Mouse (Mus musculus) hindbrain, embryonic 14.5 days (tissue): ENCODE measurements around the gene Zkscan7. TPM values are rescaled to one million over a fixed set of nuclear protein-coding genes. Genes with fewer than 3 reads are reported as not detected.
"Not testable (repeated sequence)": the region's sequence is repeated elsewhere in the genome, so short reads cannot be mapped to it uniquely, and the experiment has no call there.

Source experiments
- ATAC-seq: fragments of 200-750 bp; cut with Nextera tagmentation; 2 replicates; pipeline ENCODE4 v1.8.0; 2017; ENCODE audit warnings: moderate number of reproducible peaks, mild to moderate bottlenecking, moderate TSS enrichment, moderate library complexity; ENCODE audit not compliant: low FRiP score
- DNase-seq: peaks from one replicate; pipeline ENCODE4 v3.0.0-alpha.2; 2015; ENCODE audit warnings: low spot score
- H3K27ac ChIP-seq: fragments of 300-500 bp; sonication (generic); 2 replicates; pipeline ENCODE4 v1.5.1; 2014; ENCODE audit warnings: mild to moderate bottlenecking, moderate library complexity
- H3K27me3 ChIP-seq: fragments of 300-500 bp; sonication (generic); 2 replicates; pipeline ENCODE4 v1.6.1; 2014; ENCODE audit warnings: mild to moderate bottlenecking, low read length, mixed read lengths; ENCODE audit not compliant: control insufficient read depth, insufficient read depth
- H3K36me3 ChIP-seq: fragments of 300-500 bp; sonication (generic); replicated peaks from 2 replicates; pipeline ENCODE4 v1.6.1; 2014; ENCODE audit not compliant: control insufficient read depth, insufficient read depth
- H3K4me1 ChIP-seq: fragments of 300-500 bp; sonication (generic); replicated peaks from 2 replicates; pipeline ENCODE4 v1.6.1; 2014; ENCODE audit warnings: antibody characterized with exemption, low read length, mixed read lengths; ENCODE audit not compliant: control insufficient read depth, insufficient read depth
- H3K4me2 ChIP-seq: fragments of 300-500 bp; sonication (generic); replicated peaks from 2 replicates; pipeline ENCODE4 v1.6.1; 2014; ENCODE audit warnings: mild to moderate bottlenecking, moderate library complexity
- H3K4me3 ChIP-seq: fragments of 300-500 bp; sonication (generic); replicated peaks from 2 replicates; pipeline ENCODE4 v1.5.1; 2014; ENCODE audit warnings: mild to moderate bottlenecking, low read length
- H3K9ac ChIP-seq: fragments of 300-500 bp; sonication (generic); 2 replicates; pipeline ENCODE4 v1.6.1; 2014
- H3K9me3 ChIP-seq: fragments of 300-500 bp; sonication (generic); 2 replicates; pipeline ENCODE4 v1.6.1; 2016; ENCODE audit warnings: low read length; ENCODE audit not compliant: control insufficient read depth
- WGBS: fragments of 180-500 bp; shearing (Covaris S2); extraction: QIAGEN DNeasy Blood & Tissue Kit; methylation state at CpG from one replicate; pipeline ENCODE4 v1.1.7; 2014; 5-methylcytosine and 5-hydroxymethylcytosine counted together
- polyA plus RNA-seq: library from polyadenylated mRNA; unstranded; fragments of >200 nt; fragmentation: Nextera tagmentation; extraction: Ambion mirVana; gene quantifications from 2 replicates; pipeline ENCODE4 v1.2.1, GENCODE M21; 2014

The Zkscan7 gene
- polyA plus RNA-seq: 1.9 and 2.2 TPM in 2 replicates

- WGBS: 94% methylated on average over 3 of the region's 3 CpGs
- H3K9me3 ChIP-seq: no peaks in the 10 kb centered on the region
- peak within 1 kb of the TSS; percentile 74 for H3K4me3 ChIP-seq
- H3K4me2 ChIP-seq: peak within 1 kb of the TSS; percentile 94
- peaks cover 14% of the 10 kb centered on the region; the same call in 1 of the 2 replicates for H3K36me3 ChIP-seq
- no peak within 1 kb of the TSS; the same call in 1 of the 2 replicates for H3K9ac ChIP-seq
- ATAC-seq (no peak), DNase-seq (no peak)
- H3K27ac ChIP-seq: peak within 1 kb of the TSS; percentile 15; the same call in 1 of the 2 replicates
- no peaks in the 10 kb centered on the region; the same call in 1 of the 2 replicates for H3K27me3 ChIP-seq
- H3K4me1 ChIP-seq: peaks cover 8% of the 10 kb centered on the region
Measured at GRCm38 (mm10) chr9:122885385-122885784, at the start of gene Zkscan7. TSS of gene Zkscan7 (plus strand) at chr9:122885685.

GRCm38 (mm10) chr9:122836126-122836525 lies 49.4 kb upstream of the Zkscan7 start:
- WGBS: 67% methylated on average over 9 of the region's 9 CpGs
- ATAC-seq (no peak), DNase-seq (no peak)
- Histone ChIP-seq H3K27me3 (no peaks in the 10 kb centered on the region), H3K27ac (peak overlapping the region; percentile 54), H3K9ac (no peak overlapping the region), H3K4me2 (no peak overlapping the region), H3K4me3 (no peak overlapping the region), H3K9me3 (no peaks in the 10 kb centered on the region), H3K36me3 (peaks cover 24% of the 10 kb centered on the region), H3K4me1 (no peaks in the 10 kb centered on the region)

GRCm38 (mm10) chr9:122836790-122837189 lies 48.7 kb upstream of the Zkscan7 start:
- H3K4me2 ChIP-seq: no peak overlapping the region
- peak; percentile 78 for DNase-seq
- peak overlapping the region; percentile 54 for H3K27ac ChIP-seq
- no peaks in the 10 kb centered on the region for H3K27me3 ChIP-seq
- WGBS: 43% methylated on average over 6 of the region's 6 CpGs
- peaks cover 24% of the 10 kb centered on the region for H3K36me3 ChIP-seq
- H3K9me3 ChIP-seq: no peaks in the 10 kb centered on the region
- peak; percentile 88 for ATAC-seq
- H3K4me1 ChIP-seq: no peaks in the 10 kb centered on the region
- no peak overlapping the region for H3K9ac ChIP-seq
- H3K4me3 ChIP-seq: no peak overlapping the region

- Histone ChIP-seq H3K9me3 (no peaks in the 10 kb centered on the region), H3K4me3 (no peak overlapping the region), H3K36me3 (peaks cover 24% of the 10 kb centered on the region), H3K27ac (peak overlapping the region; percentile 35; the same call in 1 of the 2 replicates), H3K4me2 (no peak overlapping the region), H3K9ac (no peak overlapping the region), H3K4me1 (no peaks in the 10 kb centered on the region), H3K27me3 (no peaks in the 10 kb centered on the region)
- WGBS: 84% methylated on average over 4 of the region's 4 CpGs
- no peak for ATAC-seq
- no peak for DNase-seq
Measured at GRCm38 (mm10) chr9:122837216-122837615, 48.3 kb upstream of the Zkscan7 start.

GRCm38 (mm10) chr9:122837680-122838079 lies 47.8 kb upstream of the Zkscan7 start:
- Histone ChIP-seq H3K27ac (no peak overlapping the region), H3K27me3 (no peaks in the 10 kb centered on the region), H3K4me1 (no peaks in the 10 kb centered on the region), H3K4me3 (no peak overlapping the region), H3K36me3 (peaks cover 21% of the 10 kb centered on the region), H3K9ac (no peak overlapping the region), H3K9me3 (no peaks in the 10 kb centered on the region), H3K4me2 (no peak overlapping the region)
- ATAC-seq (no peak), DNase-seq (no peak)
- WGBS: 35% methylated on average over 16 of the region's 16 CpGs

GRCm38 (mm10) chr9:122843760-122844159 lies 41.7 kb upstream of the Zkscan7 start, which contains the start of gene Gm35549:
TSS of gene Gm35549 (minus strand) at chr9:122844035.
- 78% methylated on average over 3 of the region's 3 CpGs for WGBS
- H3K9me3 ChIP-seq: 0 out of 2 replicates have a peak, but pooled peaks cover 4% of the 10 kb centered on the region
- peaks cover 6% of the 10 kb centered on the region for H3K36me3 ChIP-seq
- ATAC-seq: no peak
- no peak within 1 kb of the TSS for H3K27ac ChIP-seq
- H3K4me1 ChIP-seq: no peaks in the 10 kb centered on the region
- no peaks in the 10 kb centered on the region for H3K27me3 ChIP-seq
- DNase-seq: no peak
- no peak within 1 kb of the TSS for H3K4me3 ChIP-seq
- H3K9ac ChIP-seq: no peak within 1 kb of the TSS
- H3K4me2 ChIP-seq: no peak within 1 kb of the TSS

GRCm38 (mm10) chr9:122845621-122846020 lies 39.9 kb upstream of the Zkscan7 start:
- H3K9me3 ChIP-seq: 0 out of 2 replicates have a peak, but pooled peaks cover 4% of the 10 kb centered on the region
- ATAC-seq: no peak
- H3K9ac ChIP-seq: no peak overlapping the region
- no peak for DNase-seq
- H3K27me3 ChIP-seq: no peaks in the 10 kb centered on the region
- H3K4me3 ChIP-seq: no peak overlapping the region
- 93% methylated on average over 3 of the region's 3 CpGs for WGBS
- no peak overlapping the region for H3K27ac ChIP-seq
- peaks cover 25% of the 10 kb centered on the region for H3K36me3 ChIP-seq
- H3K4me1 ChIP-seq: no peaks in the 10 kb centered on the region
- no peak overlapping the region for H3K4me2 ChIP-seq

GRCm38 (mm10) chr9:122846156-122846555 lies 39.3 kb upstream of the Zkscan7 start:
- Histone ChIP-seq H3K4me2 (no peak overlapping the region), H3K27me3 (no peaks in the 10 kb centered on the region), H3K27ac (no peak overlapping the region), H3K4me3 (no peak overlapping the region), H3K9ac (no peak overlapping the region), H3K9me3 (0 out of 2 replicates have a peak, but pooled peaks cover 4% of the 10 kb centered on the region), H3K4me1 (no peaks in the 10 kb centered on the region), H3K36me3 (peaks cover 30% of the 10 kb centered on the region)
- DNase-seq: no peak
- no peak for ATAC-seq

GRCm38 (mm10) chr9:122847811-122848311 lies 37.6 kb upstream of the Zkscan7 start:
- DNase-seq, H3K9ac ChIP-seq, H3K9me3 ChIP-seq, ATAC-seq, H3K27ac ChIP-seq, H3K4me2 ChIP-seq, H3K4me1 ChIP-seq, H3K27me3 ChIP-seq, H3K4me3 ChIP-seq: not testable (repeated sequence)
- H3K36me3 ChIP-seq: peaks cover 47% of the 10 kb centered on the region
- WGBS: 99% methylated on average over 7 of the region's 8 CpGs
